Mouse (Mus musculus) heart, postnatal 25 days (tissue): Measurements from ENCODE around the gene Gm28230. TPM values are rescaled to one million over a fixed set of nuclear protein-coding genes. Genes with fewer than 3 reads are reported as not detected.

Experiments
- DNase-seq: peaks from one replicate; pipeline ENCODE4 v3.0.0; 2022; ENCODE audit warnings: low spot score
- intact Hi-C: fragments of 180-260 bp; cut with DNase I; formaldehyde crosslinking; loops from one replicate; pipeline ENCODE4 v1.15.1; 2025
- total RNA-seq, 2 experiments: library from RNA; stranded (reverse); gene quantifications; 2 replicates each; pipeline ENCODE4 v1.2.3; 2021

Gene Gm28230
- total RNA-seq, 2 experiments from 2014 or later: not detected

DNA sequence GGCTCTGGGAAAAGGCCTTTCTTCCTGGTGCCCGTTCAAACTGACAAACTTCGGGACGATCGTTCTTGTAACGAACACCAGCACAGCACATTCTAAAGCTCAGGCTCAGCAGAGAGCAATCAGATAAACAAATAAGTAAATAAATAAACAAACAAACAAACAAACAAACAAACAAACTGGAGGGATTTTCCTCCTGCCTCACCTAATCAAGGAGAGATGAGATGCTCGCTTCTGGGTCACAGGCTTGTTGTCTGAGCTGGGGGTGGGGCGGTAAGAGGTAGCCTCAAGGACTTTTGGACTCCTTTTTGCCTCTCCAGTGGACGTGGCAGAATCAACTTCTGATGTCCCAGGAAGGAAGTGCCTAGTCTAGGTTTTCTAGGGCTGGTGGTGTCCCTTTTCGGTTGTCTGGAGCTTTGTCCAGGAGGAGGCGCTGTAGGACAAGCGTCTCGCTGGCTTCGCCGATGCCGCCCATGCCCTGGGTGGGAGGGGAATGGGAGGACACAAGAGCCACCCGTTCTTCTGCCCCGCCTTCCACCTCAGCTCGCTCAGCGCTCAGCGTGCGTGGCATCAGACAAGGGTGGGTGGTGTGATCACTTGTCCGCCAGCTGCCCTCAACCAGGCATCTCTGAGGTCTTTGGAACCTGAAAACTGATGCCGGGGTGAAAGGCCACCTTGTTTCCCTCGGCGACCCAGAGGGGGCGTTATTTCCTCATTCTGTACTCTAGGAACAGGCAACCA lies 10.9 kb upstream of the Gm28230 start:
- intact Hi-C loops: loop anchor here (1.0 kb wide), 3 partner anchors 249 to 423 kb away; no protein-coding TSS in a partner anchor
- peak; percentile 55 for DNase-seq

DNA sequence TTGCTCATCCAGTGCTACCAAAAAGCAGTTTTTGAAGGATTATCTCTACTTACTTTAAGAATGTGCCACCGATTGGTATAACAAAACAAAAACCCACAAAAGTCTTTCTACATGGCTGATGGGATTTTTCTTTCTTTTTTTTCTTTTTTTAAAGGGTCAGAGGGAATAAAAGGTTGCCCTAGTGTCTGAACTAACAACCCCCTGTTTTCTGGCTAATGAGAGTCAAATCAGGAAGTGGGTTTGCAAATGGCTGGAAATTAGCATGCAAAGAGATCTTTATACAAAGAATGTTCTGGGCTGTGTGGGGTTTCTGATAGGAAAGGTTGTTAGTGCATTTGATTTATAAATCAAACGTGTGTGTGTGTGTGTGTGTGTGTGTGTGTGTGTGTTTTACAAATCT lies 6.1 kb upstream of the Gm28230 start:
- intact Hi-C loops: no loop called here
- DNase-seq: no peak

DNA sequence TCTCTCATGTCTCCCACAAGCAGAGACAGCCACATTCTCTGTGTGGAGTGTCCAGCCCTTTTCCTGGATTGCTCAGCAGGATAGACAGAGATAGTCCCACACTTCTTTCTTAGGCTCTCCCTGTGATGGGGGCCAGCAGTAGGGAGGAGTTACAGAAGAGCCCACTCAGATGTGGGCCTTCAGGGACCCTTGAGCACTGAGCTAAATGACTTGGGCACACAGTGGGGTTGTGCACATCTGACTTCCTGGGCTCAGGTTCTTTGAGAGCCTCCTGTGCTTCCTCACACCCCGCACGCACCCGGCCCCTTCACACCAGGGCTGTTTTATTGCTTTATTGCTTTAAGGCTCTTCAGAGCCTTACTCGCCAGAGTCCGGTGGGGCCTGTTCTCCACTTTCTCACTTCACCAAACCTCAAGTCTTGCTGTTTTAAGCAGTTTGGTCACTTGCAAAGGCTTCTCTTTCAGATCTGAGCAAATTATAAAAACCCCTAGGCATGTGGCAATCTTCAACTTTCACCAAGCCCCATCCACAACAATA lies 5.5 kb upstream of the Gm28230 start:
- DNase-seq: no peak

GRCm38 (mm10) chr2:74721882-74722281 lies 4.6 kb upstream of the Gm28230 start:
- intact Hi-C loops: no loop called here
- DNase-seq: no peak

More for the DNA sequence above, 5.5 kb upstream of the Gm28230 start:
- intact Hi-C loops: no loop called here

DNA sequence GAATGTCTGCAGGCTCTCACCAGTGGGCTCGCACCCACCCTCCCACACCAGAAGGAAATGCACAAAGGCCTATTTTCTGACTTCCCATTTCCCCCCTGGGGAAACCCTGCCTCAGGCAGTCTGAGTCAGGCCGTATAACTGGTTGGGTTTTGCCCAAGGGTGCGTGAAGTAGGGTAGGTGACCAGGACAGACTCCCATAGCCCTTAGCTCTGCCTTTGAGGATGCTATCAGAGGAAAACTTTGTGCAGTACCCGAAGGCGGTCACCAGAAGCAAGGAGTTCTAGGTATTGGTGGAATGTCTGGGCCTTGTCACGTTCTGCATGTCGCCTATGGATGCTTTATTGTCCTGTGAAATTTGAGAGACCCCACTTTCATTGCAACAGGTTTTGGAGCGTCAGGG lies 3.6 kb upstream of the Gm28230 start:
- DNase-seq: no peak
- intact Hi-C loops: no loop called here

- intact Hi-C loops: no loop called here
- no peak for DNase-seq
Measured at GRCm38 (mm10) chr2:74724244-74725015, 2.1 kb upstream of the Gm28230 start.

- DNase-seq: no peak
- intact Hi-C loops: no loop called here
Measured at GRCm38 (mm10) chr2:74725171-74725570, 1.4 kb upstream of the Gm28230 start.

GRCm38 (mm10) chr2:74726973-74727639 lies 578 bp downstream of the Gm28230 start:
- intact Hi-C loops: no loop called here

GRCm38 (mm10) chr2:74727640-74728302 lies 1.2 kb downstream of the Gm28230 start:
- no peak for DNase-seq
- intact Hi-C loops: no loop called here

More at GRCm38 (mm10) chr2:74726973-74727639, 578 bp downstream of the Gm28230 start:
- no peak for DNase-seq

GRCm38 (mm10) chr2:74728303-74728680 lies 1.8 kb downstream of the Gm28230 start:
- DNase-seq: no peak
- intact Hi-C loops: no loop called here

DNA sequence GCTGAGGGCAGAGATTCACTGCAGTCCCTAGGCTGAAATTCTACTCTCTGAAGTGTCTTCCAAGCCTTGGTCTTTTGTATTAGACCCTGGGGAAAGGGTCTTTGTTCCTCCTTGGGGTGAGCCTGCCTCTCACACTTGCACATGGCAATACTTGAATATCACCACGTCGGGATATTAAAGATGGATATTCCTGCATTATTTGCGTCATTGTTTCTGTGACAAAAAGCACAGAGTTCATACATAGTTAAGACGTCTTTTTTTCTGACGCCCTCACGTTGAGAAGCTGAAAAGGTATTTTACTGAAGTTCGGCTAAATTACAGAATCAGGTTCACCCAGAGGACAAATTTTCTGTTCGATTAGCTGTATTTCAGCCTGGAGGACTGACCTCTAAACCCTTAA lies 3.8 kb downstream of the Gm28230 start:
- no peak for DNase-seq
- intact Hi-C loops: no loop called here

GRCm38 (mm10) chr2:74731055-74731454 lies 4.5 kb downstream of the Gm28230 start:
- DNase-seq: no peak
- intact Hi-C loops: no loop called here

- intact Hi-C loops: no loop called here
- no peak for DNase-seq
Measured at GRCm38 (mm10) chr2:74731799-74732512, 5.4 kb downstream of the Gm28230 start.

DNA sequence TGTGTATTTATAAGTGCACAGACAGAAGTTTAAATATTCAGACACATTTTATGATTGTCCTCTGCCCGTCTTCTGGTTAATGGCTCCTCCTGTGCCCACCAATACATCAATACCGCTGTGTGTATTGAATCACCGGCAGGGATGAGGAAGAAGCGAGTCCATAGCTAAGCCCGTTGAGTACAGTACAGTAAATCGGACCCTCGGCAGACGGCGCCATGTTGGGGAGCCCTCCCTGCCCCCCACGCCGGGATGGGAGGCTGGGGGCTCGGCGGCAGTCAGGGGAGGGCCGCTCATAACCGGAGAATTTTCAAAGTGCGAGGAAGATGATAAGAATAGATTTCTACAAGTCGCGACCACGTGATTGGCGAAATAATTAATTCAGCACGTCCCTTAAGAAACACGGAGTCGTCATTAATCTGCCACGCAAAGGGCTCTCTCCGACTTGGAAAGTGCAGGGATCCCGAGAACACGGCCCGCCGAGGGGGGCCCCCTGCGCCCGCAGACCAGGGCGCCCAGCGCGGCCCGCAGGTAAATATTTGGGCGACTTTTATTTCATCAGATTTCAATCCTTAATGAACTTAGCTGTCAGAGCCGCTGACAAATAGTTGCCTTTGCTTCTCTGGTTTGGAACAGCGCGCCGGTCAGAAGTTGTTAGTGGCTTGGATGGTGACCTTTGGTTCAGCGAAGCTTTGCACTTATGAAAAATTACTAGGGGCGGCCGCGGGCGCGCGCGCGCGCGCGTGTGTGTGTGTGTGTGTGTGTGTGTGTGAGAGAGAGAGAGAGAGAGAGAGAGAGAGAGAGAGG lies 6.2 kb downstream of the Gm28230 start:
- intact Hi-C loops: no loop called here
- no peak for DNase-seq

DNA sequence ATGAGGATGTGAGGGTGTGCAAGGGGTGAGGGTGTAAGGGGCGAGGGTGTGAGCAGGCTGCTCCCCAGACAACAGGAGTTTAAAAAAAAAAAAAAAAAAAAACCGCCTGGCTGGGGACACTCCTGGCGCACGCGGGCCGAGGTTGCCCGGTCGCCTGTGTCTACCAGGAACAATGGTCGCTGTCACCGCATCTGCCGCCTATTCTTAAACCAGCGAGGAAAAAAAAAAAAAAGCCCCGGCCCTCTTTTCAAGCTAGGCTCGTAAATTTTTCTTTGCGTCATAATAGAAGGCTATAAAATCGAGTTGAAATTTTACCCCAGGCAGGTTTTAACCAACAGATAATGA lies 6.8 kb downstream of the Gm28230 start:
- intact Hi-C loops: no loop called here
- no peak for DNase-seq

DNA sequence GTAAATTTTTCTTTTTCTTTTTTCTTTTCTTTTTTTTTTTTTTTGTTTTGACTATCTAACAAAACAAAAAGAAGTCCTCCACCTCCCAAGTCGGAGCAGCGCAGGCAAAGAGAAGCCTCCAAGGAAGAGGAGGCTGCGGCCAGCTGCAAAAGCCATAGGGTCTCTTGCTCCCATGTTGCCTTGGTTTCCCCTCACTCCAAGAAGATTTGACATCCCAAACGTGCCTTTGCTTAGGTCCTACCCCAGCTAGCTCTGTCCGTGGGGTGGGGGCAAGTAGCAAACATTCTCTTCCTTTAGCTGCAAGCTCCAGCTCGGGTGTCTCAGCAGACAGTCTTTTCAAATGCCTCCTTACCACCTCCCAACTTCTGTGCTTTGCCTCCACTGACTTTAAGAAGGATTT lies 7.2 kb downstream of the Gm28230 start:
- DNase-seq: no peak
- intact Hi-C loops: no loop called here

DNA sequence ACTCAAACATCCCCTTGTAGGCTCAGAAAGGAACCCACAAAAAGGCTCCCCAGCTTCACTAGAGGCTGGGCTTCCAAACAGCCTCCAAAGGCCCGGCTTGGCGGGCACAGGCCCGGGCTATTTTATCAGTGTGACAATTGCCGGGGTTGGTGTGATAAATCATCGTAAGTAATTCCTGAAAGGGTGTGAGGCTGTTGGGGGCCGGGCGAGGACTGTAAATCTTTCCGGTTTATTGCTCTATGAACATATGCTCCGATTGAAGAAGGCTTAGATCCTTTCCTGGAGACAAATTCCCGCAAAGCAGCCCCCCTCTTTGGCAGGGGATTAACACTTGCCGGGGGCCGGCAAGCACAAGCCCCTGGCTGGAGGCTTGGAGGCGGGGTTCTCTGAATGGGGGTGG lies 7.9 kb downstream of the Gm28230 start:
- intact Hi-C loops: no loop called here
- DNase-seq: no peak

GRCm38 (mm10) chr2:74734996-74735811 lies 8.7 kb downstream of the Gm28230 start:
- DNase-seq: no peak

More at GRCm38 (mm10) chr2:74734996-74735811, 8.7 kb downstream of the Gm28230 start:
- intact Hi-C loops: no loop called here
